Mouse (Mus musculus) adrenal gland, postnatal 25 days (tissue): Measurements from ENCODE around the gene Rnf157. TPM values are rescaled to one million over a fixed set of nuclear protein-coding genes. Genes with fewer than 3 reads are reported as not detected.
"Not testable (repeated sequence)": the region's sequence is repeated elsewhere in the genome, so short reads cannot be mapped to it uniquely, and the experiment has no call there.

ENCODE experiments used
- DNase-seq: peaks from one replicate; pipeline ENCODE4 v3.0.0; 2021; ENCODE audit warnings: mixed read lengths
- total RNA-seq: library from RNA; stranded (reverse); gene quantifications from 2 replicates; pipeline ENCODE4 v1.2.3, GENCODE M21; 2021

Gene Rnf157
- total RNA-seq, 1 experiment from 2014 or later = 8.9 TPM

DNA sequence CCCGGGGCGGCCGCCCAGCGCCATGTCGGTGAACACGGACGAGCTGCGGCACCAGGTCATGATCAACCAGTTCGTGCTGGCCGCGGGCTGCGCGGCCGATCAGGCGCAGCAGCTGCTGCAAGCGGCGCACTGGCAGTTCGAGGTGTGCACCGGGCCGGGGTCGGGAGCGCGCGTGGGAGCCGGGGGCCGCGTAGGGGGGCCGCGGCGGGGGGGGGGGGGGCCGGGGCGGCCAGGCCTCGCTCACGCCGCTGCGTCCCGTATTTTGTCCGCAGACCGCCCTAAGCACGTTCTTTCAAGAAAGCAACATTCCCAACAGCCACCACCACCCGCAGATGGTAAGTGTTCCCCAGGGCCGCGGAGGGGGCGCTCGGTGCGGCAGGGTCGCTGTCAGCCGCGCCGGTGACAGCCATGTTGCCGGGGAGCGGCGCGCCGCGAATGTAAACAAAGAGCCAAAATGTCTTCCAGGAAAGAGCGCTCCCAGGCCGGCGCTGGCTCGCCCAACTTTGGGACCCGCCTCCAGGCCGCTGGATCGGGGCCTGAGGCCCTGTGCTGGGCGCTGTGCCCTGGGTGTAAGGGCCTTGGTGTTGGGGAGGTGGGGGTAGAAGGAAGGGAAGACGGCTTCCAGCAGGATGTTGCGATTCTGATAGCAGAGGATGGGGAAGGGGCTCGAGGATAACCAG is 21.6 kb upstream of the Rnf157 start:
- DNase-seq = peak; percentile 74

DNA sequence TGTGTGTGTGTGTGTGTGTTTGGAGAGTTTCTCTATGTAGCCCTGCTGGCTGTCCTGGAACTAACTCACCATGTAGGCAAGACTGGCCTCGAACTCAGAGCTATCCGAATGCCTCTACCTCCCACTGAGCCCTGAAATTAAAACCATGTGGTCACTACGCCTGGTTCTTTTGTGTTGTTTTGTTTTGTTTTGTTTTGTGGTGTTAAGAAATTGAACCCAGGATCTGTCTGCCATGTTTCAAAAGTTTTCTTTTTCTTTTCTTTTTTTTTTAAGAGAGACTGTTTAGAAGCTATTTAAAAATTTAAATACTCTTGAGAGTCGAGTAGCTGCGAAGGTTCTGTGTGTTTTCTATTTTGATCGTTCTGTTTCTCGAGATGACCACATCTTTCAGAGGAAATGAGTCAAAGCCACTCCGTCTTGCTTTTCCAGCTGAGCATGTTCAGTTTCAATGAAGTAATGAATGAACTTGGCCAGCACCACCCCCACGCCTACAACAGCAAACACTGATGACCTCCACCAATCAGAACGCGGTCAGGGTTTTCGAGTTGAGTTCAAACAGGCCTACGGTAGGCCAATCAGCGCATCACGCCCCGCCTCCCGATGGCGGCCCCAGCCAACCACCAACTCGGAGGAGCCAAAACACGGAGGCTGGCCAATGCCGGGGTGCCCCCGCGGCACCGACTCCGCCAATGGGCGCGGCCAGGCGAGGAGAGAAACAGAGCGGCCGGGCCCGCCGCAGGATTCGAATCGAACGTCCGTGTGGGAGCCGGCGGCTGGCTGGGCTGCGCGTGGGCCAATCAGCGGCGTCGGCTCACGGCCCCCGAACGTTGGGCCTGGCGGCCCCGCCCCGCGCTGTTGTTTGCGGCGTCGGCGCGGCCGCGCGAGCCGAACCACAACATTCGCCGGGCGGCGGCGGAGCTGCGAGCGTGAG is 20.8 kb upstream of the Rnf157 start, which contains the start of gene Ubald2:
Ubald2 (plus strand) TSS at position 739 of the 931 bp plus-strand sequence.
- DNase-seq = peak; percentile 99

- DNase-seq = no peak
These were observed 19.9 kb upstream of the Rnf157 start for GRCm38 (mm10) chr11:116432593-116433355.

GRCm38 (mm10) chr11:116432127-116432526 is 19.3 kb upstream of the Rnf157 start:
- no peak for DNase-seq

DNA sequence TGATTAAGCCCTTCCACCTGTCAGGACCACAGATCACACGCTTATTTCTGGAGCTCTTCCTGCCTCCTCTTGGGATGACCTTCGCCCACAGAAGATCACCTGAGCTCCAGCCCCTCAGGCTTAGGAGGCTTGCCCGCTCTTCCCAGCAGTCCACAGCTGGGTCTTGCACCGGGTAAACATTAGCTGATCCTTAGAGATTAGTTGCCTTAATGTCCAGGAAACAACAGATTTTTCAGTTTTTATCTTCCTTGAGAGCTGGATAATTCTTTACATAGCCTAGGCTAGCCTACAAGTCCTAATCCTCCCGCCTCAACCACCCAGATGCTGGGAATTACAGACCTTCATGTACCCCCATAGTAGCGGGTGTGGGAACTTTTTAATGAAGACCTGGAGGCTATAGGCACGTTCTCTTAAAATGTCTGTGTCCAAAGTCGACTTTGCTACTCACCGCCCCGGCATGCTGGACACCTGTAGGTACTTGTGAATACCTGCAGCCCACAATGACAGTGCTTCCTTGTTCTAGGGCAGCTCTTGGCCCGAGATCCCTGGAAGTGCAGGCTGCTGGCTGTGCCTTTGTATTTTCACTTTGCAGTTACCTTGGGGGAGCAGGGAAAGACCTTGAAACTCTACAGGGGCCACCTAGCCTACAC is 18.7 kb upstream of the Rnf157 start:
- no peak for DNase-seq

DNA sequence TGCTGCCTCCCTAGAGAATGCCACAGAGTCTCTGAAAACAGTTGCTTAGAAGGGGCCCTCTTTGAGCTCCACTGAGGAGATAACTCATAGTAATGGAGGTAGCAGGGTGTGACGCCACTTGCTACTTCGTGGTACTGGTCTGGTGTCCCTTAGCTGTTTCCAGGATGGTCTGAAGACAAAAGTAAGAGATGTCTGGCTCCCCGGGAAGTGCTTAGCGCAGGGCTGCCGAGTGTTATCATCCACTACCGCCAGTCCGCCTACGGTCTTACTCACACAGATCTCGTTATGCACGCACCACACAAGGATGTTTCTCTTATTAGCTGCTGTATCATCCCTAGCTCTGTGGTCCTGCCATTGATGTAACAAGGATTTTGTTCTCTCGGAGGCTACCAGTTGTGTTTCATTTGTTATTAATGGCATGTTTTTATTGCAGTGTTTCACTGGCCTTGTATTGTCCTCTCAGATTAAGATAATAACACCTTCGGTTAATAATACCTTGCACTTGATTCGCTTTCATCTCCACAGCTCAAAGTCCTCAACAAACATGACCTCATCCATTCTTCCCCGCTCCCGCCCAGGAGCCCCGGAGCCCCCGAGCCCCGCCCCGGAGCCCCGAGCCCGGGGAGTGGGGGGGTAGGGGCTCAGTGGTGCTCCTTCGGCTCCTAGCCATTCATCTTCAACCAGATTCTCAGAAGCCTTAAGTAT is 18.0 kb upstream of the Rnf157 start:
- DNase-seq = no peak

DNA sequence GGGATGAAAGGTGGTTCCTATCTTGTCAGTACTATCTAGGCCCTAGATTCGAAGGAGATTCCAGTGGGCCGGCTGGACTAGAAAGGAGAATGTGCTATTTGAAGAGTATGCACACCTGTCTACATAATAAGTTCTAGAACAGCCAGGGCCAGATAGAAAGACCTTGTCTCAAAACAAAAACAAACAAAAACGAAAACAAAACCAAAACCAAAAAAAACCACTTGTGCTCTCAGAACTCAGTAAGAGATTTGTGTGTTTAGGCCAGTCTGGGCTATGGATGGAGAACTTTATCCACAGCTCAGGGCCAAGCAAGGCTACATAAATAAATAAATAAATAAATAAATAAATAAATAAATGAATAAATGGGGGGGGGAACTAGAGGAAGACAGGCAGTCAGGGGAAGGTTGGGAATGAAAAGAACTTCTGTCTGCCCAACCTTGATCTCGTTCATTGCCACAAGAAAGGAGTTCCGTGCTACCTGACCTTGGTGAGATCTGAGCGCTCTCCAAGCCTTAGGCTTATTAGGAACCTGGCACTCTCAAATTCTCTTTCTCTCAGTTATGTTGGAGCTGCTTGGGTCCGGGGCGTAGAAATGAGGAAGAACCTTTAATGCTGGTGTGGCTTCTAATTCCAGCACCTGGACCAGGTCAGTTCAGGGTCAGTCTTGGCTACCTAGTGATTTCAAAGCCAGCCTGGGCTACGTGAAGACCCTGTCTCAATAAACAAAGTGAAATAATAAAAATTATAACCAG is 17.2 kb upstream of the Rnf157 start:
- DNase-seq = no peak

- DNase-seq = no peak
These were observed 16.3 kb upstream of the Rnf157 start for GRCm38 (mm10) chr11:116428872-116429859.

DNA sequence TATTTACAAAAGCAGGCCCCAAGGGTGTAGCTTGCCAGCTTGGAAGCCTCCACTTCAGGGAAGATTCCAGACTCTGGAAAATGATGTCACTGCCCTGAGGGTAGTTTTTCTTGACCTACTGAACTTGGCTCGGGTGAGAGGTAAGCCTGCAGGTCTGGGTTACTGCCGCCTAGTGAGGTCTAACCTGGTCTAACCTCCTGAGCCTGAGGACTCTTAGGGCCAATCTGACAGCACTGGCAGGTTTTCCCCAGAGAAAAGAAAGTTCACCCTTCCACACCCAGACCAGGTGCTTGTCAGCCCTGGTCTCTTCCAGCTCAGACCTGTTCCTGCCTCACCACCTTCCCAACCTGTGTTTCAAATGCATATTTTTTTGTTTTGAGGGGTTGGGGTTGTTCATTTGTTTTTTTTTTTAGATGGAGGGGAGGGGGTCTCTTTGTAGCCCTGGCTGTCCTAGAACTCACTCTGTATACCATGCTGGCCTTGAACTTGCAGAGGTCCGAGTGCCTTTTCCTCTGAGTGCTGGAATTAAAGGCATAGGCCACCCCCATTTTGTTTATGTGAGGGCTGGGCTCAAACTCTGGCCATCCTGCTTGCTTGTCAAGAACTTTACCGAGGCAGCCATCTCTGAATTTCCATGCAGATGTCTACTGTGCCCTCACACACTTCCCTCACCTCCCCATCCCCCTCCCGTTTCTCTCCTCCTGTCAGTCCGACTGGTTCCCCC is 14.2 kb upstream of the Rnf157 start:
- no peak for DNase-seq

- not testable (repeated sequence) for DNase-seq
These were observed 13.5 kb upstream of the Rnf157 start for GRCm38 (mm10) chr11:116426328-116426727.

GRCm38 (mm10) chr11:116424621-116425407 is 12.0 kb upstream of the Rnf157 start:
- DNase-seq = no peak

- no peak for DNase-seq
These were observed 11.2 kb upstream of the Rnf157 start for GRCm38 (mm10) chr11:116423782-116424620.

DNA sequence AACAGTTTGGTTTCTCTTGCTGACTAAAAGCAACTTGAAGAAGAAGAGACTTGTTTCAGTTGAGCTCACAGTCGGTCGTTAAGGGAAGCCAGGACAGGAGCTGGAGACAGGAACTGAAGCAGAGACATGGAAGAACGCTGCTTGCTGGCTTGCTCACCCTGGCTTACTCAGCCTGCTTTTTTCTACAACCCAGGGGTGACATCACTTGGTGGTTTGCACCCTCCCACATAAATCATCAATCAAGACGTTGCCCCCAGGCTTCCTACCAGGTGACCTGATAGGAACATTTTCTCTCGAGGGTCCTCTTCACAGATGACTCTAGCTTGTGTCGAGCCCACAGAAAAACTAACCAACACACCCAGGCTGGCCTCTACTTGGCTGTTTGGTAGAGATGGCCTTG is 10.4 kb upstream of the Rnf157 start:
- no peak for DNase-seq

DNA sequence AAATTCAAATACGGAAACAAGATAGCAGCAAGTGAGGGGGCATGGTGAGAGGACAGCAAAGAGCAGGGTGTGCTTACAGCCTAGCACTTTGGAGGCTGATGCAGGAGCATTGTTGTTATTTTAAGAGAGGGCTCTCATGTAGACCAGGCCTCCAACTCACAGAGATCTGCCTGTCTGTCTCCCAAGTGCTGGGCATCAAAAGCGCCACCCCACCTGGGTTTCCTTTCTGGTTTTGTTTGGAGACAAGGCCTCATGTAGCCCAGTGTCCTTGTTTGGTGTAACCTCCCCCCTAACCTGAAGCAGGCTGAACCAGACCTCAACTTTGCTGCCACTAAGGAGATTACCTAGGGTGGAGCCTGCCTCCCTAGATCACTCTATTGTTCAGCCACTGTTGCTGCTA is 9.7 kb upstream of the Rnf157 start:
- no peak for DNase-seq

DNA sequence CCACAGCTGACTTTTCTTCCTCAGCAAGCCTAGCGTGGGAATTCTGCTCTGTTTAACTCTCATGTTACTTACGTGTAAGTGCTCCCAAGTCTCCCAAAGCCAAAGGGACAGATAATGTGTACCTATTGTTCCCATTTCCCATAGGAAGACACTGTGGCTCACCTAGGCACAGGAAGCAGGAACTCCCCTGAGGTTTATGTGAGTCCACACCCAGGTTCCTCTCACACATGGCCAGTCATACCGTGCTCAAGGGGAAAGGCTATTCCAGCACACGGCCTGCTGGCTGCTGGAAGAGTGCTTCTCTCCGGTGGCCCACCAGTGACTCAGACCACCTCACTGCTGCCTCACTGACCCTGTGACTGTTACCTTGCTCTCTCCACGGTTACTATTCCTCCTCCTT is 8.3 kb upstream of the Rnf157 start:
- no peak for DNase-seq

DNA sequence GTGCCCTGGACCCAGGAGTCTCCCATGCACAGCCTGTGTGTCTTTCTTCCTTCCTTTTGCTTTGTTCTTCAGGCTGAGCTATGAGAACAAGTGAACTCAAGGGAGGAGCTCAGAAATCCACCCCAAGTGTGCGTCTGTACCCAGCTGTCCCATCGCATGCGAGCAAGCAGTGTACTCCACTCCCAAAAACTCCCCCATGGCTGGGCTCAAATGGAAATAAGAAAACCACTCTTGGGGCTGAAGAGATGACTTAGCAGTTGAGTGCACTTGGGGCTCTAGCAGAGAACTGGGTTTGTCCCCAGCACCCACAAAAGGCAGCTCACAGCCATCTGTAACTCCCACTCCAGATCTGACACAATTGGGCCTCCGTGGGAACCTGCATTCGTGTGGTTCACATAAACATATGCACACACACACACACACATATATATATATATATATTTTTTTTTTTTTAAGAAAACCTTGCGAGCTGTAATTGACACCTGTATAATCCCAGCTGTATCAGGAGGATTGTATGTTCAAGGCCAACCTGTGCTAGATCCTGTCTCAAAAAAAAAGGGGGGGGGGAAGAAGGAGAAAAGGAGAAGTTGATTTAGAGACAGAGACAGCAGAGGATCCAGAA is 6.1 kb upstream of the Rnf157 start:
- no peak for DNase-seq
